Mouse (Mus musculus): ENCODE measurements around the gene Krtap9-1. TPM values are rescaled to one million over a fixed set of nuclear protein-coding genes. Genes with fewer than 3 reads are reported as not detected.
"Not testable (repeated sequence)": the region's sequence is repeated elsewhere in the genome, so short reads cannot be mapped to it uniquely, and the experiment has no call there.

Krtap9-1 gene
- not detected for polyA plus RNA-seq (2012; fragmentation: generic; extraction: Trizol)

DNA sequence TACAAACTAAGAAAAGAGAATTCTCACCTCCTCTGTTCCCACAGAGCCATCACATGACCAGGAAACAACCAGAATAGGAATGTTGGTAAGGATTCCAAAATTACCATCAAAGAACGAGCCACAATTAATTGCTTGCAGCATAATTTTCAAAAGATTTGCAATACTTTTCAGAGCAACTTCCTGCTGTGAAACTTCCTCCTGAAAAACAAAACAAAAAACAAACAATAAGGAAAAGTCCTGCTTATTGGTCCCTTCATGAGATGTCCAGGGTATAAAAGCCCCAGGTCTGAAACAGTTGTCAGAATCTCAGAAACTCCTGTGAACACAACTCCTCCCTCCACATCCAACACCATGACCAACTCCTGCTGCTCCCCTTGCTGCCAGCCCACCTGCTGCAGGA lies at the start of gene Krtap9-1:
TSS of gene Krtap9-1 (plus strand) at position 301 of the 400 bp plus-strand sequence.
- not testable (repeated sequence) for H3K27me3 ChIP-seq (ENCODE audit: control insufficient read depth, insufficient read depth, insufficient read length); H3K36me3 ChIP-seq (ENCODE audit: control insufficient read depth, insufficient read depth); H3K4me3 ChIP-seq; H3ac ChIP-seq (ENCODE audit: control insufficient read depth, insufficient read length); H3K4me2 ChIP-seq (ENCODE audit: low read depth); H3K79me2 ChIP-seq (ENCODE audit: control insufficient read depth, insufficient read depth)

DNA sequence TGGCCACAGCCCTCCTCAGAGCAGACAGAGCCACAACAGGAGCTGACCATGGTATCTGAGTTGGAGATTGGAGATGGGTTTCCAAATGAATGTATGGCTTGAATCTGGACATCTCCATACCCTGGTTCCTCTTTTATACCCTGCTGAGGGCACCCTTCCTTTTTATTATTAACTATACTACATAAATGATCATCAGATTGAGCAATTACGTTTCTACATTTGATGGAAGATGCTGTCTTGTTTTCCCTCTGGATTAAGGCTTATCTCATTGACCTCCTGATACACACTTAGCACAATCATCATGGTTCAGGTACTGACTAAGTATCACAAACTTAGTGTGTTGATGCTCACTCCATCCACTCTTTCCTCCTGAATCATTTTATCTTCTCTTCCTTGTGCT lies 35.2 kb upstream of the Krtap9-1 start, which contains the start of gene 2300003K06Rik:
TSS of gene 2300003K06Rik (minus strand) at position 101 of the 400 bp plus-strand sequence.
- Histone ChIP-seq H3ac (ENCODE audit: control insufficient read depth, insufficient read length) (no peak within 1 kb of the TSS), H3K27me3 (ENCODE audit: control insufficient read depth, insufficient read depth, insufficient read length) (no peaks in the 10 kb centered on the region), H3K36me3 (ENCODE audit: control insufficient read depth, insufficient read depth) (no peaks in the 10 kb centered on the region), H3K4me3 (no peak within 1 kb of the TSS), H3K4me2 (ENCODE audit: low read depth) (no peak within 1 kb of the TSS), H3K79me2 (ENCODE audit: control insufficient read depth, insufficient read depth) (no peaks in the 10 kb centered on the region)
- TF ChIP-seq POLR2AphosphoS2 (IDR thresholded peaks at IDR 0.05; ENCODE audit: insufficient read length, low read depth): no peak
- no peak for TF ChIP-seq MYOG (IDR thresholded peaks at IDR 0.05; ENCODE audit: control insufficient read depth in 1 of 3, insufficient read depth in 1 of 3, insufficient read length in 2 of 3, low read depth in 2 of 3)
- no peak for TF ChIP-seq CEBPB (IDR thresholded peaks at IDR 0.05; ENCODE audit: insufficient read depth, poor library complexity, severe bottlenecking)
- TF ChIP-seq TCF12 (IDR thresholded peaks at IDR 0.05; ENCODE audit: insufficient read depth, poor library complexity, severe bottlenecking): no peak
- no peak for TF ChIP-seq REST (IDR thresholded peaks at IDR 0.05; ENCODE audit: insufficient read depth, insufficient read length)
- no peak for TF ChIP-seq E2F4 (IDR thresholded peaks at IDR 0.05; ENCODE audit: insufficient read depth)
- TF ChIP-seq POLR2A (IDR thresholded peaks at IDR 0.05; ENCODE audit: insufficient read length, low read depth): no peak
- no peak for TF ChIP-seq USF1 (IDR thresholded peaks at IDR 0.05; ENCODE audit: low read depth)
- TF ChIP-seq SRF (IDR thresholded peaks at IDR 0.05; ENCODE audit: control insufficient read depth, insufficient read length, low read depth): no peak
- no peak for TF ChIP-seq MAX (IDR thresholded peaks at IDR 0.05; ENCODE audit: low read depth)
- no peak for TF ChIP-seq MYOD1 (IDR thresholded peaks at IDR 0.05; ENCODE audit: control insufficient read depth in 1 of 3, insufficient read length in 2 of 3, low read depth in 2 of 3)
- TF ChIP-seq TCF3 (IDR thresholded peaks at IDR 0.05; ENCODE audit: insufficient read length, low read depth): no peak

DNA sequence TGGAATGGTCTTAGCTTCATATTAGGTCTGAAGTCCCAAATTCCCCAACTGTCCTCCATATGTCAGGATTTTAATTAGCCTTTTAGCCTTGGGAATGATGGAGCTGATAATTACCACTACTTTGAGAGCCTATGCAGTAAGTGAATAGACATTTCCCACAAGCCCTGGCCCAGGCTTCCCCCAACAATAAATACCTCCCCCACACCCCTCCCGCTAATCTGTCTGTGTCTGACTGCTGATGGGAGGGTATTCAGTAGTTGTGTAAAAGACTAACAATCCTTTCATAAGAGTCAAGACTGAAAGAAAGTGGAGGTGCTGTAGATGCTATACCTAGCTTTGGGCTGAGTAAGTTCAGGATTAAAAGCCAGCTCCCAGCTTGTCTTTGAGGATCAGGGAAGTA lies 31.0 kb upstream of the Krtap9-1 start:
- Histone ChIP-seq H3K79me2 (ENCODE audit: control insufficient read depth, insufficient read depth) (no peaks in the 10 kb centered on the region), H3K27me3 (ENCODE audit: control insufficient read depth, insufficient read depth, insufficient read length) (no peaks in the 10 kb centered on the region), H3K4me2 (ENCODE audit: low read depth) (no peak overlapping the region), H3ac (ENCODE audit: control insufficient read depth, insufficient read length) (no peak overlapping the region), H3K36me3 (ENCODE audit: control insufficient read depth, insufficient read depth) (no peaks in the 10 kb centered on the region), H3K4me3 (no peak overlapping the region)
- TF ChIP-seq POLR2A (IDR thresholded peaks at IDR 0.05; ENCODE audit: insufficient read length, low read depth) (no peak), MAX (IDR thresholded peaks at IDR 0.05; ENCODE audit: low read depth) (no peak), POLR2AphosphoS2 (IDR thresholded peaks at IDR 0.05; ENCODE audit: insufficient read length, low read depth) (no peak), MYOG (IDR thresholded peaks at IDR 0.05; ENCODE audit: control insufficient read depth in 1 of 3, insufficient read depth in 1 of 3, insufficient read length in 2 of 3, low read depth in 2 of 3) (no peak), USF1 (IDR thresholded peaks at IDR 0.05; ENCODE audit: low read depth) (no peak), MYOD1 (IDR thresholded peaks at IDR 0.05; ENCODE audit: control insufficient read depth in 1 of 3, insufficient read length in 2 of 3, low read depth in 2 of 3) (no peak), REST (IDR thresholded peaks at IDR 0.05; ENCODE audit: insufficient read depth, insufficient read length) (no peak), TCF12 (IDR thresholded peaks at IDR 0.05; ENCODE audit: insufficient read depth, poor library complexity, severe bottlenecking) (no peak), CEBPB (IDR thresholded peaks at IDR 0.05; ENCODE audit: insufficient read depth, poor library complexity, severe bottlenecking) (no peak), E2F4 (IDR thresholded peaks at IDR 0.05; ENCODE audit: insufficient read depth) (no peak), TCF3 (IDR thresholded peaks at IDR 0.05; ENCODE audit: insufficient read length, low read depth) (no peak), SRF (IDR thresholded peaks at IDR 0.05; ENCODE audit: control insufficient read depth, insufficient read length, low read depth) (no peak)

DNA sequence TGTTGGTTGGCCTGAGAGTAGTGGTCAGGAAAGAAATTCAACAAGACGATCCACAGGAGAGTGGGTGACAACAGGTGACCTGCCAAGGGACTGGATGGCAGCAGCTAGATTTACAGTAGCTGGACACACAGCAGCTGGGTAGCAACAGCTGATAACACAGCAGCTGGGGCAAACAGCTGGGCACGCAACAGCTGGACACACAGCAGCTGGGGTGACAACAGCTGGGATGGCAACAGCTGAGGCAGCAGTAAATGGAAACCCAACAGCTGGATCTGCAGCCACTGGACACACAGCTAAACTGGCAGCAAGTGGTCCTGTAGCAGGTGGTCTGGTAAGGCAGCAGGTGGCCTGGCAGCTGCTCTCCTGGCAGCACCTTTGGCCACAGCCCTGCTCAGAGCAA lies 26.4 kb upstream of the Krtap9-1 start:
- H3K36me3 ChIP-seq (ENCODE audit: control insufficient read depth, insufficient read depth): no peaks in the 10 kb centered on the region
- no peaks in the 10 kb centered on the region for H3K27me3 ChIP-seq (ENCODE audit: control insufficient read depth, insufficient read depth, insufficient read length)
- no peak overlapping the region for H3ac ChIP-seq (ENCODE audit: control insufficient read depth, insufficient read length)
- no peak overlapping the region for H3K4me3 ChIP-seq
- H3K4me2 ChIP-seq (ENCODE audit: low read depth): no peak overlapping the region
- H3K79me2 ChIP-seq (ENCODE audit: control insufficient read depth, insufficient read depth): no peaks in the 10 kb centered on the region
- peak in 2 of 3 experiments; percentile 39 to 56 for TF ChIP-seq MYOD1 (IDR thresholded peaks at IDR 0.05; ENCODE audit: control insufficient read depth in 1 of 3, insufficient read length in 2 of 3, low read depth in 2 of 3)
- TF ChIP-seq POLR2A (IDR thresholded peaks at IDR 0.05; ENCODE audit: insufficient read length, low read depth): no peak
- TF ChIP-seq MYOG (IDR thresholded peaks at IDR 0.05; ENCODE audit: control insufficient read depth in 1 of 3, insufficient read depth in 1 of 3, insufficient read length in 2 of 3, low read depth in 2 of 3): peak in 2 of 3 experiments; percentile 2 to 32

DNA sequence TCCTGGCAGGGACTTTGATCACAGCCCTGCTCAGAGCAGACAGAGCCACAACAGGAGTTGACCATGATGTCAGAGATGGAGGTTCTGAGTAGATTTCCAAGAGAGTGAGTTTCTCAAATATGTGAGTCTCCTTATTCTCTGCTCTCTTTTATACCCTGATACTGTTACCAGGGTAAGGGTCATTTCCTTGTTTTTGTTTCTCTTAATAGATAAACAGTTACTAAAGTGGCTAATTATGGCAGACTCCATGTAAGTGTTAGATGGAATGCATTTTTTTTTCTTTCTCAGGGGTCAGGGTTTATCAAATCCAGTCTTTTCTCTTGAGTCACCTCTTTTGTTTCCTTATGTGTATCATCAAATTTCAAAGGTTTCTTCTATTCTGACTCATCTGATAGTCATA lies 21.7 kb upstream of the Krtap9-1 start, which contains the start of gene Krtap4-16:
TSS of gene Krtap4-16 (minus strand) at position 101 of the 400 bp plus-strand sequence.
- TF ChIP-seq MYOG (IDR thresholded peaks at IDR 0.05; ENCODE audit: control insufficient read depth in 1 of 3, insufficient read depth in 1 of 3, insufficient read length in 2 of 3, low read depth in 2 of 3) (no peak), REST (IDR thresholded peaks at IDR 0.05; ENCODE audit: insufficient read depth, insufficient read length) (no peak), TCF3 (IDR thresholded peaks at IDR 0.05; ENCODE audit: insufficient read length, low read depth) (no peak), CEBPB (IDR thresholded peaks at IDR 0.05; ENCODE audit: insufficient read depth, poor library complexity, severe bottlenecking) (no peak), SRF (IDR thresholded peaks at IDR 0.05; ENCODE audit: control insufficient read depth, insufficient read length, low read depth) (no peak), E2F4 (IDR thresholded peaks at IDR 0.05; ENCODE audit: insufficient read depth) (no peak), TCF12 (IDR thresholded peaks at IDR 0.05; ENCODE audit: insufficient read depth, poor library complexity, severe bottlenecking) (no peak), POLR2AphosphoS2 (IDR thresholded peaks at IDR 0.05; ENCODE audit: insufficient read length, low read depth) (no peak), MYOD1 (IDR thresholded peaks at IDR 0.05; ENCODE audit: control insufficient read depth in 1 of 3, insufficient read length in 2 of 3, low read depth in 2 of 3) (no peak), USF1 (IDR thresholded peaks at IDR 0.05; ENCODE audit: low read depth) (no peak), POLR2A (IDR thresholded peaks at IDR 0.05; ENCODE audit: insufficient read length, low read depth) (no peak), MAX (IDR thresholded peaks at IDR 0.05; ENCODE audit: low read depth) (no peak)
- no peak within 1 kb of the TSS for H3K4me2 ChIP-seq (ENCODE audit: low read depth)
- no peaks in the 10 kb centered on the region for H3K79me2 ChIP-seq (ENCODE audit: control insufficient read depth, insufficient read depth)
- no peak within 1 kb of the TSS for H3ac ChIP-seq (ENCODE audit: control insufficient read depth, insufficient read length)
- H3K27me3 ChIP-seq (ENCODE audit: control insufficient read depth, insufficient read depth, insufficient read length): no peaks in the 10 kb centered on the region
- no peaks in the 10 kb centered on the region for H3K36me3 ChIP-seq (ENCODE audit: control insufficient read depth, insufficient read depth)
- H3K4me3 ChIP-seq: no peak within 1 kb of the TSS

Data from myocyte (in vitro differentiated cells).